In the genomic region with DNA sequence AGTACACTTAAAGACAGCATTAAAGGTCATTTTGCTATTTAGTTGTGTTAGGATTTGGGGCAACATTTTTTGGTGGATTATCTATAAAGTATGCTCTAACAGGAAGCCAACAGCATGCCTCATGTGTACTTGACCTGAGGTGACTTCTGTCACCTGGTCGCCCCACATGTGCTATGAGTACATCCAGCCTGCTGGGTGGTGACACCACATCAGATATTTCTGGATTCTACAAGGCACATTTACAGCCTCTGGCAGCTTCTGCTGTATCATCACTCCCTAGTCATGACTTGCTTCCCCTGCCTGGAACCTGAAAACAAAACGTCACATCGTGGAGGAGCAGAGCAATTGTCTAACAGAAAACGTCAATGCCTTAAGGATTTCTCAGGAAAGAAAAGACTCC, we compare ENCODE assay signal across 21 mouse cellular contexts.
"Had no signal": no experiment of that assay in that cellular context is flagged by ENCODE, and none has a peak within 500 bp of the region (broad histone marks: within the 10 kb centered on the region; RNA-seq: fewer than 3 reads in every experiment).

No protein-coding gene starts in this region.

- H3K9me3 ChIP-seq: hindbrain, embryonic 13.5 days; hindbrain, embryonic 15.5 days; kidney, embryonic 15.5 days; limb, embryonic 13.5 days; limb, embryonic 15.5 days; liver, embryonic 12.5 days had no signal

- H3K9ac ChIP-seq: hindbrain, embryonic 13.5 days; hindbrain, embryonic 15.5 days; kidney, embryonic 15.5 days; limb, embryonic 13.5 days; limb, embryonic 15.5 days; liver, embryonic 12.5 days; liver, embryonic 14.5 days had no signal

- H3K36me3 ChIP-seq: hindbrain, embryonic 13.5 days; hindbrain, embryonic 15.5 days; kidney, embryonic 15.5 days; limb, embryonic 13.5 days; limb, embryonic 15.5 days; liver, embryonic 12.5 days had no signal

- H3K4me1 ChIP-seq: hindbrain, embryonic 13.5 days; hindbrain, embryonic 15.5 days; kidney, embryonic 15.5 days; liver, embryonic 12.5 days had no signal

- H3K27ac ChIP-seq: hindbrain, embryonic 13.5 days; hindbrain, embryonic 15.5 days; hindbrain, postnatal 0 days; kidney, embryonic 15.5 days; kidney, postnatal 0 days; limb, embryonic 13.5 days; limb, embryonic 15.5 days; liver, embryonic 12.5 days; liver, embryonic 14.5 days had no signal

- DNase-seq: gastrocnemius, postnatal 14 days; gastrocnemius, postnatal 36 days; heart, adult 11 months; kidney, adult 11 months; kidney, adult 2 months; kidney, adult 9 months; kidney, postnatal 14 days; kidney, postnatal 36 days; layer of hippocampus, adult 9-11 months; layer of hippocampus, postnatal 36 days; lung, adult 18-20 months had no signal

- ATAC-seq: hindbrain, postnatal 0 days; intestine, embryonic 16.5 days; liver, embryonic 12.5 days had no signal

- H3K27me3 ChIP-seq: hindbrain, embryonic 13.5 days; hindbrain, embryonic 15.5 days; kidney, embryonic 15.5 days; limb, embryonic 13.5 days; limb, embryonic 15.5 days; liver, embryonic 12.5 days had no signal

- H3K4me2 ChIP-seq: hindbrain, embryonic 13.5 days; hindbrain, embryonic 15.5 days; kidney, embryonic 15.5 days; limb, embryonic 13.5 days; limb, embryonic 15.5 days; liver, embryonic 12.5 days had no signal

- H3K4me3 ChIP-seq: hindbrain, embryonic 13.5 days; hindbrain, embryonic 15.5 days; kidney, embryonic 15.5 days; limb, embryonic 13.5 days; limb, embryonic 15.5 days; liver, embryonic 12.5 days had no signal
